Mouse (Mus musculus): ENCODE measurements around the gene Arhgef10l. TPM values are rescaled to one million over a fixed set of nuclear protein-coding genes. Genes with fewer than 3 reads are reported as not detected.

Gene Arhgef10l
- polyA plus RNA-seq, 1 experiment from 2014 or later, result 6.3 TPM

GRCm38 (mm10) chr4:140528443-140528842 lies 137.4 kb downstream of the Arhgef10l start:
- H3K4me3 ChIP-seq (ENCODE audit: low read depth, low read length), result no peak overlapping the region
- no peak overlapping the region for H3K27ac ChIP-seq (ENCODE audit: low read depth)
- no peak for DNase-seq
- H3K9ac ChIP-seq (replicated peaks), result no peak overlapping the region
- H3K27me3 ChIP-seq (ENCODE audit: insufficient read depth, low read length), result no peaks in the 10 kb centered on the region
- H3K9me3 ChIP-seq (ENCODE audit: low read length), result no peaks in the 10 kb centered on the region
- 63% methylated on average over 5 of the region's 5 CpGs for WGBS (ENCODE audit: insufficient replicate concordance)
- TF ChIP-seq CTCF (IDR thresholded peaks at IDR 0.05; ENCODE audit: low read depth) (no peak), EP300 (IDR thresholded peaks at IDR 0.05; ENCODE audit: low read depth) (no peak)
- no peak for ATAC-seq
- H3K4me2 ChIP-seq (ENCODE audit: low read depth, low read length), result no peak overlapping the region
- peaks cover 4% of the 10 kb centered on the region for H3K36me3 ChIP-seq (replicated peaks; ENCODE audit: insufficient read depth, low read length)
- no peaks in the 10 kb centered on the region for H3K4me1 ChIP-seq (ENCODE audit: insufficient read depth)

- H3K4me2 ChIP-seq (ENCODE audit: low read depth, low read length), result no peak overlapping the region
- H3K36me3 ChIP-seq (replicated peaks; ENCODE audit: insufficient read depth, low read length), result peaks cover 7% of the 10 kb centered on the region; the same call in 1 of the 2 replicates
- no peak for TF ChIP-seq CTCF (IDR thresholded peaks at IDR 0.05; ENCODE audit: low read depth)
- 68% methylated on average over 10 of the region's 10 CpGs for WGBS (ENCODE audit: insufficient replicate concordance)
- ATAC-seq, result no peak
- no peak overlapping the region for H3K4me3 ChIP-seq (ENCODE audit: low read depth, low read length)
- H3K27ac ChIP-seq (ENCODE audit: low read depth), result no peak overlapping the region
- no peak overlapping the region for H3K9ac ChIP-seq (replicated peaks)
- no peaks in the 10 kb centered on the region for H3K9me3 ChIP-seq (ENCODE audit: low read length)
- DNase-seq, result no peak
- H3K27me3 ChIP-seq (ENCODE audit: insufficient read depth, low read length), result no peaks in the 10 kb centered on the region
- H3K4me1 ChIP-seq (ENCODE audit: insufficient read depth), result no peaks in the 10 kb centered on the region
These were observed 140.1 kb downstream of the Arhgef10l start for GRCm38 (mm10) chr4:140525674-140526177.

GRCm38 (mm10) chr4:140524927-140525326 lies 140.9 kb downstream of the Arhgef10l start:
- Histone ChIP-seq H3K4me3 (ENCODE audit: low read depth, low read length) (no peak overlapping the region), H3K4me2 (ENCODE audit: low read depth, low read length) (no peak overlapping the region), H3K9ac (replicated peaks) (no peak overlapping the region), H3K4me1 (ENCODE audit: insufficient read depth) (no peaks in the 10 kb centered on the region), H3K27me3 (ENCODE audit: insufficient read depth, low read length) (no peaks in the 10 kb centered on the region), H3K27ac (ENCODE audit: low read depth) (no peak overlapping the region), H3K36me3 (replicated peaks; ENCODE audit: insufficient read depth, low read length) (peaks cover 7% of the 10 kb centered on the region; the same call in 1 of the 2 replicates), H3K9me3 (ENCODE audit: low read length) (no peaks in the 10 kb centered on the region)
- no peak for DNase-seq
- WGBS (ENCODE audit: insufficient replicate concordance), result 86% methylated on average over 13 of the region's 13 CpGs
- TF ChIP-seq CTCF (IDR thresholded peaks at IDR 0.05; ENCODE audit: low read depth) (no peak), EP300 (IDR thresholded peaks at IDR 0.05; ENCODE audit: low read depth) (no peak)
- no peak for ATAC-seq

- Histone ChIP-seq H3K4me1 (ENCODE audit: insufficient read depth) (no peaks in the 10 kb centered on the region), H3K27ac (ENCODE audit: low read depth) (no peak overlapping the region), H3K4me2 (ENCODE audit: low read depth, low read length) (no peak overlapping the region), H3K27me3 (ENCODE audit: insufficient read depth, low read length) (no peaks in the 10 kb centered on the region), H3K9ac (replicated peaks) (no peak overlapping the region), H3K36me3 (replicated peaks; ENCODE audit: insufficient read depth, low read length) (peaks cover 9% of the 10 kb centered on the region; the same call in 1 of the 2 replicates), H3K9me3 (ENCODE audit: low read length) (no peaks in the 10 kb centered on the region), H3K4me3 (ENCODE audit: low read depth, low read length) (no peak overlapping the region)
- DNase-seq (no peak), ATAC-seq (peak; percentile 55; the same call in 1 of the 2 replicates)
- no peak for TF ChIP-seq CTCF (IDR thresholded peaks at IDR 0.05; ENCODE audit: low read depth)
- TF ChIP-seq EP300 (IDR thresholded peaks at IDR 0.05; ENCODE audit: low read depth), result no peak
- WGBS (ENCODE audit: insufficient replicate concordance), result 86% methylated on average over 4 of the region's 4 CpGs
These were observed 142.9 kb downstream of the Arhgef10l start for GRCm38 (mm10) chr4:140522873-140523272.

- TF ChIP-seq EP300 (IDR thresholded peaks at IDR 0.05; ENCODE audit: low read depth), result no peak
- no peak for TF ChIP-seq CTCF (IDR thresholded peaks at IDR 0.05; ENCODE audit: low read depth)
- Histone ChIP-seq H3K27me3 (ENCODE audit: insufficient read depth, low read length) (no peaks in the 10 kb centered on the region), H3K27ac (ENCODE audit: low read depth) (no peak overlapping the region), H3K4me1 (ENCODE audit: insufficient read depth) (no peaks in the 10 kb centered on the region), H3K4me2 (ENCODE audit: low read depth, low read length) (no peak overlapping the region), H3K4me3 (ENCODE audit: low read depth, low read length) (no peak overlapping the region), H3K36me3 (replicated peaks; ENCODE audit: insufficient read depth, low read length) (peaks cover 13% of the 10 kb centered on the region), H3K9ac (replicated peaks) (no peak overlapping the region), H3K9me3 (ENCODE audit: low read length) (no peaks in the 10 kb centered on the region)
- no peak for DNase-seq
- 88% methylated on average over 9 of the region's 9 CpGs for WGBS (ENCODE audit: insufficient replicate concordance)
- no peak for ATAC-seq
These were observed 145.1 kb downstream of the Arhgef10l start for GRCm38 (mm10) chr4:140520719-140521118.

- no peak overlapping the region for H3K27ac ChIP-seq (ENCODE audit: low read depth)
- no peak overlapping the region for H3K4me3 ChIP-seq (ENCODE audit: low read depth, low read length)
- ATAC-seq (no peak), DNase-seq (no peak)
- H3K4me2 ChIP-seq (ENCODE audit: low read depth, low read length), result no peak overlapping the region
- H3K9ac ChIP-seq (replicated peaks), result no peak overlapping the region
- peaks cover 10% of the 10 kb centered on the region for H3K36me3 ChIP-seq (replicated peaks; ENCODE audit: insufficient read depth, low read length)
- TF ChIP-seq EP300 (IDR thresholded peaks at IDR 0.05; ENCODE audit: low read depth) (no peak), CTCF (IDR thresholded peaks at IDR 0.05; ENCODE audit: low read depth) (no peak)
- H3K4me1 ChIP-seq (ENCODE audit: insufficient read depth), result no peaks in the 10 kb centered on the region
- no peaks in the 10 kb centered on the region for H3K9me3 ChIP-seq (ENCODE audit: low read length)
- WGBS (ENCODE audit: insufficient replicate concordance), result 76% methylated on average over 4 of the region's 4 CpGs
- H3K27me3 ChIP-seq (ENCODE audit: insufficient read depth, low read length), result no peaks in the 10 kb centered on the region
These were observed 152.0 kb downstream of the Arhgef10l start for GRCm38 (mm10) chr4:140513797-140514196.

- TF ChIP-seq EP300 (IDR thresholded peaks at IDR 0.05; ENCODE audit: low read depth), result no peak
- TF ChIP-seq CTCF (IDR thresholded peaks at IDR 0.05; ENCODE audit: low read depth), result no peak
- Histone ChIP-seq H3K4me1 (ENCODE audit: insufficient read depth) (no peaks in the 10 kb centered on the region), H3K27ac (ENCODE audit: low read depth) (no peak overlapping the region), H3K4me2 (ENCODE audit: low read depth, low read length) (no peak overlapping the region), H3K27me3 (ENCODE audit: insufficient read depth, low read length) (no peaks in the 10 kb centered on the region), H3K4me3 (ENCODE audit: low read depth, low read length) (no peak overlapping the region), H3K36me3 (replicated peaks; ENCODE audit: insufficient read depth, low read length) (no peaks in the 10 kb centered on the region), H3K9me3 (ENCODE audit: low read length) (no peaks in the 10 kb centered on the region), H3K9ac (replicated peaks) (no peak overlapping the region)
- no peak for ATAC-seq
- no peak for DNase-seq
These were observed 156.0 kb downstream of the Arhgef10l start for GRCm38 (mm10) chr4:140509856-140510255.

Measured in liver, postnatal 0 days (tissue).